Mouse (Mus musculus) midbrain, postnatal 0 days (tissue): ENCODE results near the gene Crabp1. TPM values are rescaled to one million over a fixed set of nuclear protein-coding genes. Genes with fewer than 3 reads are reported as not detected.
A peak's percentile ranks its signal among the peaks of the same experiment; 100 is the strongest.

Experiments used
- ATAC-seq: fragments of 200-750 bp; cut with Nextera tagmentation; 2 replicates; pipeline ENCODE4 v1.8.0; 2017; ENCODE audit warnings: moderate number of reproducible peaks, mild to moderate bottlenecking, moderate TSS enrichment, moderate library complexity; ENCODE audit not compliant: low FRiP score
- DNase-seq: peaks from one replicate; pipeline ENCODE4 v3.0.0-alpha.2; 2015; ENCODE audit warnings: low spot score
- H3K27ac ChIP-seq: fragments of 300-500 bp; sonication (generic); 2 replicates; pipeline ENCODE4 v1.5.1; 2014; ENCODE audit warnings: low read depth, mild to moderate bottlenecking, low read length, mixed read lengths
- H3K27me3 ChIP-seq: fragments of 300-500 bp; sonication (generic); 2 replicates; pipeline ENCODE4 v1.6.1; 2014; ENCODE audit warnings: low read length, control low read depth, mixed read lengths; ENCODE audit not compliant: insufficient read depth
- H3K36me3 ChIP-seq: fragments of 300-500 bp; sonication (generic); 2 replicates; pipeline ENCODE4 v1.6.1; 2014; ENCODE audit warnings: low read length, control low read depth, mixed read lengths; ENCODE audit not compliant: insufficient read depth
- H3K4me1 ChIP-seq: fragments of 300-500 bp; sonication (generic); 2 replicates; pipeline ENCODE4 v1.6.1; 2014; ENCODE audit warnings: mild to moderate bottlenecking, control low read depth, antibody characterized with exemption, low read length, mixed read lengths; ENCODE audit not compliant: insufficient read depth
- H3K4me2 ChIP-seq: fragments of 300-500 bp; sonication (generic); 2 replicates; pipeline ENCODE4 v1.6.1; 2014; ENCODE audit warnings: low read depth, mild to moderate bottlenecking, low read length, mixed read lengths; ENCODE audit not compliant: poor library complexity, severe bottlenecking
- H3K4me3 ChIP-seq: fragments of 300-500 bp; sonication (generic); 2 replicates; pipeline ENCODE4 v1.5.1; 2014; ENCODE audit warnings: low read depth, mild to moderate bottlenecking, low read length, moderate library complexity
- H3K9ac ChIP-seq: fragments of 300-500 bp; sonication (generic); replicated peaks from 2 replicates; pipeline ENCODE4 v1.6.1; 2014; ENCODE audit warnings: mild to moderate bottlenecking, low read length, moderate library complexity, mixed read lengths; ENCODE audit not compliant: poor library complexity, severe bottlenecking
- H3K9me3 ChIP-seq: fragments of 300-500 bp; sonication (generic); 2 replicates; pipeline ENCODE4 v1.6.1; 2016; ENCODE audit warnings: low read length, control low read depth
- CTCF ChIP-seq: IDR thresholded peaks from 2 replicates; pipeline ENCODE4 v1.5.1; 2016; ENCODE audit warnings: antibody characterized with exemption, mild to moderate bottlenecking
- WGBS: fragments of 180-500 bp; shearing (Covaris S2); extraction: QIAGEN DNeasy Blood & Tissue Kit; methylation state at CpG from one replicate; pipeline ENCODE4 v1.1.7; 2014; 5-methylcytosine and 5-hydroxymethylcytosine counted together
- polyA plus RNA-seq: library from polyadenylated mRNA; unstranded; fragments of >200 nt; fragmentation: Nextera tagmentation; extraction: Ambion mirVana; gene quantifications from 2 replicates; pipeline ENCODE4 v1.2.1, GENCODE M21; 2015
- total RNA-seq: library from RNA; depleted of rRNA; stranded (reverse); fragments of >200 nt; gene quantifications from 2 replicates; pipeline ENCODE4 v1.2.3, GENCODE M21; 2014

Crabp1 gene
- total and polyA plus RNA-seq, 2 experiments from 2014 or later = 18.4 to 26.3 TPM

- no peak for TF ChIP-seq CTCF
- H3K4me1 ChIP-seq = 0 out of 2 replicates have a peak, but pooled peaks cover 2% of the 10 kb centered on the region
- no peak overlapping the region for H3K4me3 ChIP-seq
- H3K27ac ChIP-seq = no peak overlapping the region
- WGBS = 15% methylated on average over 6 of the region's 6 CpGs
- ATAC-seq (no peak), DNase-seq (no peak)
- H3K9ac ChIP-seq = no peak overlapping the region
- no peak overlapping the region for H3K4me2 ChIP-seq
- peaks cover 18% of the 10 kb centered on the region for H3K27me3 ChIP-seq
- no peaks in the 10 kb centered on the region for H3K36me3 ChIP-seq
- H3K9me3 ChIP-seq = no peaks in the 10 kb centered on the region
These were observed 5.0 kb upstream of the Crabp1 start for GRCm38 (mm10) chr9:54759592-54759991.

DNA sequence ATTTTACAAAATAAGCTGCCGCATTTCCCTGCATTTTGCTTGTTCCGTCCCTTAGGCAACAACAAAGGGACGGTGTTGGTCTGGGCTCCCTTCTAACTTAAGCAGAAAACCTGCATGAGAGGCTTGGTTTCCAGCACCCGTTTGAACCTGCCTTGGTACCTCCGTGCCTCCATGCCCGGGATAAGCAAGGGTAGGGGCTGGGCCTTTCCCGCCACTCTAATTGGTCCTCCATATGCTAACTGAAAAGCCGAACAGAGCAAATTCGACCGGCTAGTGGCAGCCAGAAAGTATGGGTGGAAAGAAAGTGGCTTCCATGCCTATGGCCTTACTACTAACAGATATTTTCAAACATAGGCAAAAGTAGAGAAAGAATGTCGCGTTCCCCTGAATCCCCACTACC, 457 bp upstream of the Crabp1 start:
- Histone ChIP-seq H3K4me3 (peak overlapping the region; percentile 40), H3K27me3 (peaks cover 35% of the 10 kb centered on the region), H3K9me3 (no peaks in the 10 kb centered on the region), H3K4me2 (peak overlapping the region; percentile 67), H3K27ac (no peak overlapping the region), H3K4me1 (peaks cover 3% of the 10 kb centered on the region; the same call in 1 of the 2 replicates), H3K36me3 (no peaks in the 10 kb centered on the region), H3K9ac (no peak overlapping the region)
- no peak for ATAC-seq
- 22% methylated on average over 12 of the region's 12 CpGs for WGBS
- TF ChIP-seq CTCF = no peak
- DNase-seq = no peak

DNA sequence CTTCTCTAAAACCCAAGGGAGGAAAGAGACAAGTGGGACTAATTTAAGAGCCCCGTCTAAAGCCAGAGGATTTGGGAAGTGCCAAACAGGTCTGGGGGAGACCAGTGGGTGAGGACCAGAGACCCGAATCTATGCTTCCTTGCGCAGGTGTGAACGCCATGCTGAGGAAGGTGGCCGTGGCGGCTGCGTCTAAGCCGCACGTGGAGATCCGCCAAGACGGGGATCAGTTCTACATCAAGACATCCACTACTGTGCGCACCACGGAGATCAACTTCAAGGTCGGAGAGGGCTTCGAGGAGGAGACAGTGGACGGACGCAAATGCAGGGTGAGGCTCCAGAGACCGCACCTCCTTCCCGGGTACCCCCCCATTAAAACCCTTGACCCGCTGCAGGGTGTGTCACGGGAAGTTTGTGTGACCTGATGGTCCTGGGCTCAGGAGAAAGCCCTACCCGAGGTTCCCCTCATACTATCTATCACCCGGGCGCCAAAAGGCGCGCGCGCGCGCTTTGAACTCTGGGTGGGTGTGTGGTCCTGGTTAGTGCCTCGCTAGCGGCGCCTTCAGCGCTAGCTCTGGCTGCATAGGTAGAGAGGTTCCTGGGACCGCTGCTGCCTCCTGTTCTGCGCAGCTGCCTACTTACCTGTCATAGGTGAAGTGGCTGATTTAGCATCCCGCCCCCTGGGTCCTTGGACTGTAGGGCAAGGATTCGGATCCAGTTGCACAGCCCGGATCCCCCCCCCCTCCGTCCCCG, 963 bp downstream of the Crabp1 start:
- under 1% methylated on average over 41 of the region's 41 CpGs for WGBS
- H3K4me1 ChIP-seq = peaks cover 3% of the 10 kb centered on the region; the same call in 1 of the 2 replicates
- peak overlapping the region; percentile 67 for H3K4me2 ChIP-seq
- peaks cover 35% of the 10 kb centered on the region for H3K27me3 ChIP-seq
- TF ChIP-seq CTCF = no peak
- no peaks in the 10 kb centered on the region for H3K9me3 ChIP-seq
- no peaks in the 10 kb centered on the region for H3K36me3 ChIP-seq
- H3K9ac ChIP-seq = no peak overlapping the region
- DNase-seq (no peak), ATAC-seq (no peak)
- H3K4me3 ChIP-seq = peak overlapping the region; percentile 40
- H3K27ac ChIP-seq = no peak overlapping the region

GRCm38 (mm10) chr9:54770140-54770780, 5.7 kb downstream of the Crabp1 start:
- no peak overlapping the region for H3K9ac ChIP-seq
- H3K27me3 ChIP-seq = peaks cover 11% of the 10 kb centered on the region; the same call in 1 of the 2 replicates
- TF ChIP-seq CTCF = no peak
- no peak overlapping the region for H3K27ac ChIP-seq
- DNase-seq (no peak), ATAC-seq (no peak)
- no peaks in the 10 kb centered on the region for H3K36me3 ChIP-seq
- no peak overlapping the region for H3K4me2 ChIP-seq
- H3K4me3 ChIP-seq = no peak overlapping the region
- 52% methylated on average over 11 of the region's 11 CpGs for WGBS
- no peaks in the 10 kb centered on the region for H3K4me1 ChIP-seq
- H3K9me3 ChIP-seq = no peaks in the 10 kb centered on the region

DNA sequence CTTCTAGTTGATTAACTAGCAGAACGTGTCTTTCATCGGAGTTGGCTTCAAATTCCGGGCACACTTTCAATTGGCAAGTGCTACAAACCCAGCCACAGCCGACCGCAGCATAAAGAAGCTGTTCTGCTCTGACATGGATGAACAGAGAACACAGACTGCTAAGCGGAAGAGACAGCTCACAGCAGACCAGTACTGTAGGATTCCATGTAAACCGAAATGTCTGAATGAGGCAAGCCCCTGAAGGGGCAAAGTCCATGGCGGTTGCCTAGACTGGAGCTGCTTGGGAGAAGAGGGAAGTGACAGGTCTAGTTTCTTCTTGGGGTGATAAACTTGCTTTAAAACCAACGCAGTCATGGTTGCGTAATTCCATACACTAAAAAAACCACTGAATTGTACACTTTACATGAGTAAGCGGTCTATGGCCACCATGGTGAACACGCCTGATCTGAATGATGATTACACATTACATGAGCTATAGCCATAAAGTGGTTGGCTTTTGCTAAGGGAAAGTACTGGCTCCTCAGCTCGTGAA, 12.0 kb downstream of the Crabp1 start:
- ATAC-seq (no peak), DNase-seq (peak; percentile 81)
- Histone ChIP-seq H3K27me3 (no peaks in the 10 kb centered on the region), H3K4me3 (no peak overlapping the region), H3K9ac (no peak overlapping the region), H3K9me3 (no peaks in the 10 kb centered on the region), H3K27ac (no peak overlapping the region), H3K4me2 (no peak overlapping the region), H3K4me1 (no peaks in the 10 kb centered on the region), H3K36me3 (no peaks in the 10 kb centered on the region)
- 79% methylated on average over 13 of the region's 13 CpGs for WGBS
- no peak for TF ChIP-seq CTCF

DNA sequence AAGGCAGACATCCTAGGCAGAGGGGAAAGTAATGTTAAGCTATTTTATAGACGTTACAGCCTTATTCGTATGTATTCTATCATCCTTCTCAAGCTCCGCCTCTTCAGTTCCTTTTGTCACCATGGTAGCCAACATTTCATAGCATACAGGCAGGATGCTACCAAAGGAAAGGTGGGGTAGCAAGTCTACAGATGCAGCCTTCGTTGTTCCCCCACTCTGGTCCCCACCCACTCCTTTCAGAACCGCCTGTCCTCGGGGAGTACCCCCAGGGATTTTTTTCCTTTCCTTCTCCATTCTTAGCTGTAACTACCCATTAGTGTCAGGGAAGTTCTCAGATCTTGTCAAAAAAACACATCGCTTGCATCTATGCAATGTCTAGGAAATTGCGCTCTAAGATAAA, 14.7 kb downstream of the Crabp1 start:
- DNase-seq (no peak), ATAC-seq (no peak)
- 70% methylated on average over 8 of the region's 8 CpGs for WGBS
- no peaks in the 10 kb centered on the region for H3K36me3 ChIP-seq
- H3K27ac ChIP-seq = no peak overlapping the region
- H3K4me1 ChIP-seq = no peaks in the 10 kb centered on the region
- no peak overlapping the region for H3K9ac ChIP-seq
- no peak for TF ChIP-seq CTCF
- no peak overlapping the region for H3K4me2 ChIP-seq
- H3K4me3 ChIP-seq = no peak overlapping the region
- no peaks in the 10 kb centered on the region for H3K9me3 ChIP-seq
- no peaks in the 10 kb centered on the region for H3K27me3 ChIP-seq
